Mouse (Mus musculus): ENCODE measurements around the gene Gm28539. TPM values are rescaled to one million over a fixed set of nuclear protein-coding genes. Genes with fewer than 3 reads are reported as not detected.

The Gm28539 gene
- polyA plus RNA-seq, 2 experiments = not detected

GRCm38 (mm10) chr16:18876091-18876441, 39.7 kb downstream of the Gm28539 start:
- no peaks in the 10 kb centered on the region for H3K27me3 ChIP-seq (ENCODE audit: control insufficient read depth, insufficient read depth, low read length)
- TF ChIP-seq CTCF (IDR thresholded peaks at IDR 0.05; ENCODE audit: low read depth) (no peak), EP300 (IDR thresholded peaks at IDR 0.05; ENCODE audit: low read depth) (no peak)
- peaks cover 31% of the 10 kb centered on the region for H3K36me3 ChIP-seq (replicated peaks; ENCODE audit: control insufficient read depth, insufficient read depth, low read depth)
- H3K4me1 ChIP-seq (replicated peaks; ENCODE audit: control insufficient read depth in 2 of 2, insufficient read depth in 2 of 2, low read length in 1 of 2) = peaks cover 13 to 14% of the 10 kb centered on the region in 2 experiments
- peak overlapping the region; percentile 89 to 97 for H3K4me3 ChIP-seq (ENCODE audit: insufficient read depth in 1 of 2, low read depth in 2 of 2, low read length in 2 of 2)
- H3K9me3 ChIP-seq (ENCODE audit: control insufficient read depth, low read length) = no peaks in the 10 kb centered on the region
- peak overlapping the region; percentile 80 for H3K27ac ChIP-seq
- peak overlapping the region; percentile 79 for H3K9ac ChIP-seq (replicated peaks)
- WGBS (ENCODE audit: insufficient replicate concordance) = under 1% methylated on average over 17 of the region's 17 CpGs
- peak overlapping the region; percentile 99 for H3K4me2 ChIP-seq (ENCODE audit: low read depth)
- DNase-seq (ENCODE audit: low read depth in 3 of 3, low spot score in 3 of 3) = no peak
- ATAC-seq (ENCODE audit: insufficient read depth) = no peak; the same call in 1 of the 2 replicates

GRCm38 (mm10) chr16:18876442-18877308, 40.3 kb downstream of the Gm28539 start, which contains the start of the genes Mrpl40 and Hira:
Gene Mrpl40, minus strand, starts transcription at chr16:18876862.
Gene Hira, plus strand, starts transcription at chr16:18877037.
- Histone ChIP-seq H3K4me1 (replicated peaks; ENCODE audit: control insufficient read depth in 2 of 2, insufficient read depth in 2 of 2, low read length in 1 of 2) (peaks cover 10 to 12% of the 10 kb centered on the region in 2 experiments), H3K27me3 (ENCODE audit: control insufficient read depth, insufficient read depth, low read length) (no peaks in the 10 kb centered on the region)
- 0% methylated on average over 91 of the region's 93 CpGs for WGBS (ENCODE audit: insufficient replicate concordance)

DNA sequence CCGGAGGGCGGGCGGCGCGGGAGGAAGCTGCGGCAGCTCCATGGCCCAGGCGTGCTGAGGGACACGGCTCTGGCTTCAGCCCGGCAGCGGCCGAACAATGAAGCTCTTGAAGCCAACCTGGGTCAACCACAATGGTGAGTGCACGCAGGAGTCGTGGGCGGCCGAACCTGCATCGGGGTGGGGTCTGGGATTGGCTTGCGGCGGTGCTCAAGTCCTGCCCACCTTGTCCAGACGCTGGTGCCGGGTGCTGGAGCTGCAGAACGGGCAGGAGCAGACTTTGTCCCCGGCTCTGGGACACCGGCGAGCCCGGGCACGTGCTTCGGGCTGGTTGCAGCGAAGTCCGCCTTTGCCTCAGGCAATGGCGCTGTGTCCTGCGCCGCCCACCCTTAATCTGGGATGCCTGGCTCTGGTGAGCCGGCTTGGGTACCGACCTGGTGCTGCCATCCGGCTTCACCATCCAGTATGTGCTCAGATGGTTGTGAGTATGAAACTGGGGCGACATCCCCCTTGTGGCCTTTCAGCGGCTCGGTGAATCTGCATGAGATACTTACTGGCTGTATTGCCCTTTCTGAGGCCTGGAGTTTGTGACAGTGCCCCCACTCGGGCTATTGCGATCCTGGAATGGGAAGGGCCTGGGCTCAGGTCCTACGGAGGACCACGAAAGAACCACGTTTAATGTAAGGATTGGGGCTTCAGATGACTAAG, 41.2 kb downstream of the Gm28539 start:
- TF ChIP-seq CTCF (IDR thresholded peaks at IDR 0.05; ENCODE audit: low read depth) = peak; percentile 53
- TF ChIP-seq EP300 (IDR thresholded peaks at IDR 0.05; ENCODE audit: low read depth) = no peak
- WGBS (ENCODE audit: insufficient replicate concordance) = 1% methylated on average over 43 of the region's 43 CpGs
- peak; percentile 9 for ATAC-seq (ENCODE audit: insufficient read depth)
- H3K9ac ChIP-seq (replicated peaks) = peak overlapping the region; percentile 92
- peaks cover 17% of the 10 kb centered on the region for H3K36me3 ChIP-seq (replicated peaks; ENCODE audit: control insufficient read depth, insufficient read depth, low read depth)
- peak overlapping the region; percentile 95 for H3K27ac ChIP-seq
- H3K4me3 ChIP-seq (ENCODE audit: insufficient read depth in 1 of 2, low read depth in 2 of 2, low read length in 2 of 2) = peak overlapping the region; percentile 80 to 97
- no peaks in the 10 kb centered on the region for H3K27me3 ChIP-seq (ENCODE audit: control insufficient read depth, insufficient read depth, low read length)
- peak overlapping the region; percentile 99 for H3K4me2 ChIP-seq (ENCODE audit: low read depth)
- no peaks in the 10 kb centered on the region for H3K9me3 ChIP-seq (ENCODE audit: control insufficient read depth, low read length)
- peaks cover 10 to 12% of the 10 kb centered on the region in 2 experiments for H3K4me1 ChIP-seq (replicated peaks; ENCODE audit: control insufficient read depth in 2 of 2, insufficient read depth in 2 of 2, low read length in 1 of 2)
- DNase-seq (ENCODE audit: low read depth in 3 of 3, low spot score in 3 of 3) = peak in 2 of 3 experiments; percentile 41 to 60

More at GRCm38 (mm10) chr16:18876442-18877308, 40.3 kb downstream of the Gm28539 start, which contains the start of the genes Mrpl40 and Hira:
- TF ChIP-seq EP300 (IDR thresholded peaks at IDR 0.05; ENCODE audit: low read depth) (peak; percentile 62), CTCF (IDR thresholded peaks at IDR 0.05; ENCODE audit: low read depth) (no peak; the same call in 1 of the 2 replicates)
- Histone ChIP-seq H3K9ac (replicated peaks) (peak within 1 kb of the TSS; percentile 92), H3K4me2 (ENCODE audit: low read depth) (peak within 1 kb of the TSS; percentile 99), H3K4me3 (ENCODE audit: insufficient read depth in 1 of 2, low read depth in 2 of 2, low read length in 2 of 2) (peak within 1 kb of the TSS; percentile 89 to 97), H3K36me3 (replicated peaks; ENCODE audit: control insufficient read depth, insufficient read depth, low read depth) (peaks cover 25% of the 10 kb centered on the region), H3K9me3 (ENCODE audit: control insufficient read depth, low read length) (no peaks in the 10 kb centered on the region), H3K27ac (peak within 1 kb of the TSS; percentile 95)
- DNase-seq (ENCODE audit: low read depth in 3 of 3, low spot score in 3 of 3) = peak; percentile 84 to 88 (median 87)
- peak; percentile 90 for ATAC-seq (ENCODE audit: insufficient read depth)

- peak overlapping the region; percentile 99 for H3K4me2 ChIP-seq (ENCODE audit: low read depth)
- DNase-seq (ENCODE audit: low read depth in 3 of 3, low spot score in 3 of 3) = no peak
- peak overlapping the region; percentile 80 to 97 for H3K4me3 ChIP-seq (ENCODE audit: insufficient read depth in 1 of 2, low read depth in 2 of 2, low read length in 2 of 2)
- H3K9me3 ChIP-seq (ENCODE audit: control insufficient read depth, low read length) = no peaks in the 10 kb centered on the region
- H3K27me3 ChIP-seq (ENCODE audit: control insufficient read depth, insufficient read depth, low read length) = no peaks in the 10 kb centered on the region
- peaks cover 10 to 12% of the 10 kb centered on the region in 2 experiments for H3K4me1 ChIP-seq (replicated peaks; ENCODE audit: control insufficient read depth in 2 of 2, insufficient read depth in 2 of 2, low read length in 1 of 2)
- peak overlapping the region; percentile 95 for H3K27ac ChIP-seq
- peak overlapping the region; percentile 92 for H3K9ac ChIP-seq (replicated peaks)
- TF ChIP-seq CTCF (IDR thresholded peaks at IDR 0.05; ENCODE audit: low read depth) = no peak
- peaks cover 13% of the 10 kb centered on the region for H3K36me3 ChIP-seq (replicated peaks; ENCODE audit: control insufficient read depth, insufficient read depth, low read depth)
- 14% methylated on average over 20 of the region's 20 CpGs for WGBS (ENCODE audit: insufficient replicate concordance)
- no peak for ATAC-seq (ENCODE audit: insufficient read depth)
These were observed 41.8 kb downstream of the Gm28539 start for GRCm38 (mm10) chr16:18878091-18878720.

Measured in liver, embryonic 14.5 days (tissue).